ENCODE assay signal across 23 mouse cellular contexts in the genomic region with DNA sequence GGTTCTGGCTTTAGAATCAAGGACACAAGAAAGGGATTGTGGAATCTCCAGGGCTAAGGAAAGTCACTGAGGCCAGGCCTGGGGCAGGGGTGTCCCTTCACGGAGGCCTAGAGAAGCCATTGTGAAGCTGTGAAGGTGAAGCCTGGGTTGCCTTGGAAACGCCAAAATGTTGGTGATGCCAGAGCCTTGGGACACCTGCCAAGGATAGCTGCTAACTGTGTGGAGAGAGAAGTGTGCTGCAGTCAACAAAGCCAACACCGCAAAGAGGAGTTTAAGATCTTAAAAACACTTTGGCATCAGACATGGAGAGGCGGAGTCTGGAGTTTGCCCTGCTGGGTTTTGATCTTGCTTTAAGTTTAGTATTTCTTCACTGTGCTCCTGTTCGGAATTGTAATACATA. TPM values are rescaled to one million over a fixed set of nuclear protein-coding genes. Genes with fewer than 3 reads are reported as not detected.
DNase-seq lines count a peak whose midpoint lies in the region; ATAC-seq and TF ChIP-seq lines count a peak whose summit lies in the region.
"Had no signal": no experiment of that assay in that cellular context is flagged by ENCODE, and none has a peak within 500 bp of the region (broad histone marks: within the 10 kb centered on the region; RNA-seq: fewer than 3 reads in every experiment).

No protein-coding gene starts in this region.

- no peak overlapping the region for H3K4me2 ChIP-seq in forebrain, embryonic 14.5 days (ENCODE audit: low read length)
- H3K4me2 ChIP-seq in forebrain, postnatal 0 days (ENCODE audit: low read depth) = no peak overlapping the region
- H3K4me2 ChIP-seq in midbrain, embryonic 14.5 days (ENCODE audit: low read length) = no peak overlapping the region
- no peak overlapping the region for H3K4me2 ChIP-seq in midbrain, embryonic 16.5 days (ENCODE audit: low read length)
- H3K4me2 ChIP-seq: embryonic facial prominence, embryonic 15.5 days; hindbrain, embryonic 15.5 days; kidney, embryonic 15.5 days; limb, embryonic 12.5 days; liver, embryonic 13.5 days had no signal

- peak; percentile 65 for DNase-seq in forebrain, embryonic 14.5 days (ENCODE audit: low spot score)
- no peak for DNase-seq in forebrain, postnatal 0 days
- DNase-seq in midbrain, embryonic 14.5 days = peak; percentile 30
- peak; percentile 53 for DNase-seq in adrenal gland, adult 8-10 months
- DNase-seq in lung, postnatal 25 days (ENCODE audit: low spot score) = peak; percentile 34
- no peak for DNase-seq in right cerebral cortex, adult 18-20 months
- DNase-seq: cerebellum, postnatal 36 days; gastrocnemius, postnatal 14 days; heart, adult 2 months; heart, postnatal 36 days; kidney, postnatal 4 days; layer of hippocampus, adult 9-11 months; liver, embryonic 13.5 days; thymus, adult 2 months had no signal

- H3K9ac ChIP-seq in forebrain, embryonic 14.5 days (ENCODE audit: low read length) = no peak overlapping the region
- no peak overlapping the region for H3K9ac ChIP-seq in forebrain, postnatal 0 days
- no peak overlapping the region for H3K9ac ChIP-seq in midbrain, embryonic 14.5 days (replicated peaks; ENCODE audit: low read length)
- H3K9ac ChIP-seq in midbrain, embryonic 16.5 days (ENCODE audit: low read depth, low read length) = no peak overlapping the region
- H3K9ac ChIP-seq: embryonic facial prominence, embryonic 15.5 days; hindbrain, embryonic 15.5 days; kidney, embryonic 15.5 days; limb, embryonic 12.5 days; liver, embryonic 13.5 days had no signal

- no peaks in the 10 kb centered on the region for H3K4me1 ChIP-seq in forebrain, embryonic 14.5 days (ENCODE audit: control insufficient read depth, insufficient read depth, low read length)
- no peaks in the 10 kb centered on the region for H3K4me1 ChIP-seq in forebrain, postnatal 0 days (ENCODE audit: insufficient read depth)
- no peaks in the 10 kb centered on the region for H3K4me1 ChIP-seq in midbrain, embryonic 14.5 days (ENCODE audit: control insufficient read depth, insufficient read depth, low read length)
- H3K4me1 ChIP-seq in midbrain, embryonic 16.5 days (ENCODE audit: control insufficient read depth, insufficient read depth, low read length) = no peaks in the 10 kb centered on the region
- H3K4me1 ChIP-seq: hindbrain, embryonic 15.5 days; liver, embryonic 13.5 days; midbrain, embryonic 10.5 days had no signal

- H3K9me3 ChIP-seq in forebrain, embryonic 14.5 days (replicated peaks; ENCODE audit: control insufficient read depth, low read length) = no peaks in the 10 kb centered on the region
- no peaks in the 10 kb centered on the region for H3K9me3 ChIP-seq in forebrain, postnatal 0 days (ENCODE audit: low read length)
- H3K9me3 ChIP-seq in midbrain, embryonic 14.5 days (ENCODE audit: control insufficient read depth, low read length) = no peaks in the 10 kb centered on the region
- no peaks in the 10 kb centered on the region for H3K9me3 ChIP-seq in midbrain, embryonic 16.5 days (replicated peaks; ENCODE audit: control insufficient read depth, low read length, poor library complexity, severe bottlenecking)
- H3K9me3 ChIP-seq: embryonic facial prominence, embryonic 15.5 days; hindbrain, embryonic 15.5 days; kidney, embryonic 15.5 days; limb, embryonic 12.5 days; liver, embryonic 13.5 days; midbrain, embryonic 10.5 days had no signal

- H3K36me3 ChIP-seq in forebrain, embryonic 14.5 days (ENCODE audit: control insufficient read depth, insufficient read depth, low read length) = peaks cover 79% of the 10 kb centered on the region
- peaks cover 63% of the 10 kb centered on the region for H3K36me3 ChIP-seq in forebrain, postnatal 0 days (ENCODE audit: insufficient read depth)
- peaks cover 79% of the 10 kb centered on the region for H3K36me3 ChIP-seq in midbrain, embryonic 14.5 days (ENCODE audit: control insufficient read depth, insufficient read depth, low read length)
- peaks cover 23% of the 10 kb centered on the region for H3K36me3 ChIP-seq in midbrain, embryonic 16.5 days (ENCODE audit: control insufficient read depth, insufficient read depth, low read length)

- 60% methylated on average over 5 of the region's 5 CpGs for WGBS in forebrain, embryonic 14.5 days
- 42% methylated on average over 5 of the region's 5 CpGs for WGBS in forebrain, postnatal 0 days
- 87% methylated on average over 5 of the region's 5 CpGs for WGBS in midbrain, embryonic 14.5 days
- WGBS in midbrain, embryonic 16.5 days = 73% methylated on average over 5 of the region's 5 CpGs

- ATAC-seq in forebrain, embryonic 14.5 days = no peak
- ATAC-seq in forebrain, postnatal 0 days = no peak
- ATAC-seq in midbrain, embryonic 14.5 days (ENCODE audit: low FRiP score, low TSS enrichment) = no peak
- no peak for ATAC-seq in midbrain, embryonic 16.5 days
- ATAC-seq: intestine, embryonic 16.5 days had no signal

- TF ChIP-seq CTCF in forebrain, postnatal 0 days (IDR thresholded peaks at IDR 0.05; ENCODE audit: low read depth) = no peak

- H3K27ac ChIP-seq in forebrain, embryonic 14.5 days (ENCODE audit: low read depth, low read length) = no peak overlapping the region
- H3K27ac ChIP-seq in forebrain, postnatal 0 days (ENCODE audit: low read depth, low read length) = no peak overlapping the region
- no peak overlapping the region for H3K27ac ChIP-seq in midbrain, embryonic 14.5 days (replicated peaks; ENCODE audit: low read depth, low read length)
- no peak overlapping the region; the same call in 1 of the 2 replicates for H3K27ac ChIP-seq in midbrain, embryonic 16.5 days (ENCODE audit: low read length)
- H3K27ac ChIP-seq: embryonic facial prominence, embryonic 15.5 days; heart, adult 2 months; hindbrain, embryonic 15.5 days; kidney, embryonic 15.5 days; limb, embryonic 12.5 days; liver, embryonic 13.5 days; macrophage; midbrain, embryonic 10.5 days had no signal

- H3K4me3 ChIP-seq in forebrain, embryonic 14.5 days (ENCODE audit: low read depth, low read length) = no peak overlapping the region
- no peak overlapping the region for H3K4me3 ChIP-seq in forebrain, postnatal 0 days (ENCODE audit: low read depth, low read length)
- H3K4me3 ChIP-seq in midbrain, embryonic 14.5 days (replicated peaks; ENCODE audit: low read depth, low read length) = no peak overlapping the region
- no peak overlapping the region for H3K4me3 ChIP-seq in midbrain, embryonic 16.5 days (ENCODE audit: low read depth, low read length)
- H3K4me3 ChIP-seq: embryonic facial prominence, embryonic 15.5 days; heart, adult 2 months; hindbrain, embryonic 15.5 days; kidney, embryonic 15.5 days; limb, embryonic 12.5 days; liver, embryonic 13.5 days; midbrain, embryonic 10.5 days had no signal

- no peaks in the 10 kb centered on the region for H3K27me3 ChIP-seq in forebrain, embryonic 14.5 days (replicated peaks; ENCODE audit: control insufficient read depth, insufficient read depth, low read length)
- H3K27me3 ChIP-seq in forebrain, postnatal 0 days (ENCODE audit: insufficient read depth, low read length) = no peaks in the 10 kb centered on the region
- no peaks in the 10 kb centered on the region for H3K27me3 ChIP-seq in midbrain, embryonic 14.5 days (ENCODE audit: control insufficient read depth, insufficient read depth, low read length)
- no peaks in the 10 kb centered on the region for H3K27me3 ChIP-seq in midbrain, embryonic 16.5 days (ENCODE audit: control insufficient read depth, insufficient read depth, low read depth, low read length)
- H3K27me3 ChIP-seq: CH12.LX; embryonic facial prominence, embryonic 15.5 days; hindbrain, embryonic 15.5 days; kidney, embryonic 15.5 days; limb, embryonic 12.5 days; liver, embryonic 13.5 days had no signal

RNA-seq across cellular contexts. Expression of gene H2afy, which starts 54.5 kb away (rescaled TPM):
- polyA plus RNA-seq in forebrain, embryonic 14.5 days (2014; fragmentation: Nextera tagmentation; extraction: Ambion mirVana) = 422 and 438 TPM in 2 replicates
- total RNA-seq in forebrain, postnatal 0 days (2014; rRNA removed) = 151 and 181 TPM in 2 replicates
- polyA plus RNA-seq in forebrain, postnatal 0 days (2015; fragmentation: Nextera tagmentation; extraction: Ambion mirVana) = 169 and 171 TPM in 2 replicates
- polyA plus RNA-seq in midbrain, embryonic 14.5 days (2014; fragmentation: Nextera tagmentation; extraction: Ambion mirVana) = 292 and 355 TPM in 2 replicates
- polyA plus RNA-seq in midbrain, embryonic 16.5 days (2015; fragmentation: Nextera tagmentation; extraction: Ambion mirVana) = 243 and 285 TPM in 2 replicates
- total RNA-seq in adrenal gland, adult 8-10 months (2022) = 100 to 1,000 TPM; 130 to 162 (median 139) TPM

Comparison
In these comparisons a context has a peak if more than half of its experiments do, and no peak if none do; other contexts are left out.
1. DNase-seq: peak in forebrain, embryonic 14.5 days (single experiment), midbrain, embryonic 14.5 days (single experiment), adrenal gland, adult 8-10 months (single experiment) and lung, postnatal 25 days (single experiment); none in forebrain, postnatal 0 days (single experiment) and right cerebral cortex, adult 18-20 months (single experiment).